In genomic region chr17:35954665-35955064, GRCm38 (mm10) we compare ENCODE assay signal across 23 mouse cellular contexts. TPM values are rescaled to one million over a fixed set of nuclear protein-coding genes. Genes with fewer than 3 reads are reported as not detected.
DNase-seq lines count a peak whose midpoint lies in the region; ATAC-seq and TF ChIP-seq lines count a peak whose summit lies in the region.
"Had no signal": no experiment of that assay in that cellular context is flagged by ENCODE, and none has a peak within 500 bp of the region (broad histone marks: within the 10 kb centered on the region; RNA-seq: fewer than 3 reads in every experiment).

No protein-coding gene starts in this region.

- no peak for TF ChIP-seq RAD21 in CH12.LX (IDR thresholded peaks at IDR 0.05; ENCODE audit: low read depth, low read length)

- H3K79me2 ChIP-seq in CH12.LX (replicated peaks; ENCODE audit: control insufficient read depth, extremely low read depth, insufficient read depth, poor library complexity, severe bottlenecking): no peaks in the 10 kb centered on the region
- no peaks in the 10 kb centered on the region for H3K79me2 ChIP-seq in myocyte (ENCODE audit: control insufficient read depth, insufficient read depth)

- TF ChIP-seq EP300 in CH12.LX (IDR thresholded peaks at IDR 0.05; ENCODE audit: low read length): no peak

- no peak overlapping the region for H3K4me3 ChIP-seq in forebrain, embryonic 11.5 days (ENCODE audit: low read depth, low read length)
- no peak overlapping the region for H3K4me3 ChIP-seq in forebrain, embryonic 10.5 days
- H3K4me3 ChIP-seq in heart, embryonic 11.5 days (ENCODE audit: low read depth, low read length): no peak overlapping the region
- H3K4me3 ChIP-seq in CH12.LX (replicated peaks in 1 of 3; ENCODE audit: low read depth in 2 of 3, low read length in 2 of 3, poor library complexity in 1 of 3): no peak overlapping the region
- no peak overlapping the region for H3K4me3 ChIP-seq in myocyte

- dilution Hi-C loops in CH12.LX (cut with MboI; ENCODE audit: extremely low pct_ligation_motif_present, extremely low pct_unique_long_range_greater_than_20kb, low sequenced_read_pairs): no loop called here

- no peaks in the 10 kb centered on the region for H3K27me3 ChIP-seq in forebrain, embryonic 11.5 days (ENCODE audit: control insufficient read depth, insufficient read depth, low read length)
- no peaks in the 10 kb centered on the region for H3K27me3 ChIP-seq in forebrain, embryonic 10.5 days (ENCODE audit: poor library complexity, severe bottlenecking)
- H3K27me3 ChIP-seq in heart, embryonic 11.5 days (ENCODE audit: control insufficient read depth, insufficient read depth, low read length): no peaks in the 10 kb centered on the region
- H3K27me3 ChIP-seq in CH12.LX (replicated peaks) (no peaks in the 10 kb centered on the region), myocyte (ENCODE audit: control insufficient read depth, insufficient read depth, insufficient read length) (no peaks in the 10 kb centered on the region)
- H3K27me3 ChIP-seq: Patski had no signal

- TF ChIP-seq POLR2A in CH12.LX (IDR thresholded peaks at IDR 0.05; ENCODE audit: low read depth, low read length) (no peak), myocyte (IDR thresholded peaks at IDR 0.05; ENCODE audit: insufficient read length, low read depth) (no peak)

- no peaks in the 10 kb centered on the region for H3K9me3 ChIP-seq in forebrain, embryonic 11.5 days (ENCODE audit: control insufficient read depth, low read length)
- no peaks in the 10 kb centered on the region for H3K9me3 ChIP-seq in forebrain, embryonic 10.5 days
- H3K9me3 ChIP-seq in heart, embryonic 11.5 days (replicated peaks; ENCODE audit: control insufficient read depth, low read length): no peaks in the 10 kb centered on the region
- H3K9me3 ChIP-seq in CH12.LX (replicated peaks; ENCODE audit: low read length): no peaks in the 10 kb centered on the region
- H3K9me3 ChIP-seq: G1E had no signal

- DNase-seq in forebrain, embryonic 11.5 days (ENCODE audit: low spot score): peak; percentile 33
- DNase-seq in forebrain, embryonic 10.5 days (ENCODE audit: extremely low spot score, low spot score): no peak
- peak; percentile 68 for DNase-seq in heart, adult 11 months
- no peak for DNase-seq in CH12.LX (ENCODE audit: extremely low read depth)
- DNase-seq in adrenal gland, adult 18-20 months (ENCODE audit: low spot score in 2 of 2): no peak
- DNase-seq in kidney, postnatal 25 days: no peak
- DNase-seq: adrenal gland, adult 2 months; adrenal gland, adult 8-10 months; adrenal gland, postnatal 10 days; adrenal gland, postnatal 14 days; adrenal gland, postnatal 25 days; adrenal gland, postnatal 36 days; B cell, adult 2 months; cerebellum, adult 11 months; cerebellum, adult 11-12 months; cerebellum, adult 18-20 months; cerebellum, adult 2 months had no signal

- no peaks in the 10 kb centered on the region for H3K4me1 ChIP-seq in forebrain, embryonic 11.5 days (replicated peaks; ENCODE audit: control insufficient read depth, insufficient read depth, low read length)
- no peaks in the 10 kb centered on the region for H3K4me1 ChIP-seq in forebrain, embryonic 10.5 days
- no peaks in the 10 kb centered on the region for H3K4me1 ChIP-seq in heart, embryonic 11.5 days (ENCODE audit: control insufficient read depth, insufficient read depth, low read length)
- no peaks in the 10 kb centered on the region for H3K4me1 ChIP-seq in CH12.LX (ENCODE audit: control insufficient read depth in 1 of 2, insufficient read depth in 2 of 2)

- ATAC-seq in forebrain, embryonic 11.5 days (replicated peaks; ENCODE audit: low FRiP score): no peak
- no peak for ATAC-seq in heart, embryonic 11.5 days (replicated peaks; ENCODE audit: insufficient number of reproducible peaks, low FRiP score, low TSS enrichment)
- ATAC-seq: activated CD4-positive, CD25-positive, alpha-beta regulatory T cell, adult 4 months; CD4-positive, CD25-positive, alpha-beta regulatory T cell, adult 4 months; Patski had no signal

- no peak for TF ChIP-seq CTCF in CH12.LX (conservative IDR thresholded peaks at IDR 0.05 in 1 of 2, IDR thresholded peaks at IDR 0.05 in 1 of 2; ENCODE audit: low read depth in 2 of 2, low read length in 2 of 2)

- in situ Hi-C loops in CH12.LX (cut with MboI; ENCODE audit: low pct_ligation_motif_present, low pct_unique_long_range_greater_than_20kb, low sequenced_read_pairs): no loop called here

- no peak overlapping the region for H3K9ac ChIP-seq in forebrain, embryonic 11.5 days (ENCODE audit: low read length)
- no peak overlapping the region for H3K9ac ChIP-seq in heart, embryonic 11.5 days (ENCODE audit: low read depth, low read length)
- no peak overlapping the region for H3K9ac ChIP-seq in CH12.LX (ENCODE audit: insufficient read depth, low read depth)

- H3K27ac ChIP-seq in forebrain, embryonic 11.5 days (ENCODE audit: low read depth, low read length): no peak overlapping the region
- H3K27ac ChIP-seq in forebrain, embryonic 10.5 days: no peak overlapping the region
- H3K27ac ChIP-seq in heart, embryonic 11.5 days (ENCODE audit: low read depth, low read length): no peak overlapping the region
- no peak overlapping the region for H3K27ac ChIP-seq in CH12.LX (ENCODE audit: insufficient read depth, low read depth)

- WGBS in forebrain, embryonic 11.5 days: 81% methylated on average over 8 of the region's 8 CpGs
- 77% methylated on average over 8 of the region's 8 CpGs for WGBS in forebrain, embryonic 10.5 days
- WGBS in heart, embryonic 11.5 days (ENCODE audit: insufficient replicate concordance): 72% methylated on average over 8 of the region's 8 CpGs

- no peak overlapping the region for H3K4me2 ChIP-seq in forebrain, embryonic 11.5 days (ENCODE audit: low read depth, low read length, severe bottlenecking)
- H3K4me2 ChIP-seq in heart, embryonic 11.5 days: no peak overlapping the region
- no peak overlapping the region for H3K4me2 ChIP-seq in CH12.LX (ENCODE audit: insufficient read depth, low read depth, poor library complexity, severe bottlenecking)
- H3K4me2 ChIP-seq in myocyte (ENCODE audit: low read depth): no peak overlapping the region

- H3ac ChIP-seq in myocyte (ENCODE audit: control insufficient read depth, insufficient read length): no peak overlapping the region

- peaks cover 22% of the 10 kb centered on the region for H3K36me3 ChIP-seq in forebrain, embryonic 11.5 days (ENCODE audit: control insufficient read depth, insufficient read depth, low read length)
- H3K36me3 ChIP-seq in forebrain, embryonic 10.5 days (replicated peaks): peaks cover 52% of the 10 kb centered on the region
- H3K36me3 ChIP-seq in heart, embryonic 11.5 days (ENCODE audit: control insufficient read depth, insufficient read depth, low read length): peaks cover 21% of the 10 kb centered on the region
- H3K36me3 ChIP-seq in CH12.LX (replicated peaks in 1 of 2; ENCODE audit: control insufficient read depth in 1 of 2, insufficient read depth in 1 of 2, low read length in 1 of 2): peaks cover 41 to 49% of the 10 kb centered on the region in 2 experiments
- peaks cover 22% of the 10 kb centered on the region for H3K36me3 ChIP-seq in myocyte (ENCODE audit: control insufficient read depth, insufficient read depth)

RNA-seq across cellular contexts. Expression of gene Abcf1, which starts 14.9 kb away (rescaled TPM):
- polyA plus RNA-seq in forebrain, embryonic 11.5 days (2014; fragmentation: Nextera tagmentation; extraction: Ambion mirVana): 108 and 122 TPM in 2 replicates
- polyA plus RNA-seq in forebrain, embryonic 10.5 days (2016; fragmentation: Nextera tagmentation; extraction: Ambion mirVana): 114 and 129 TPM in 2 replicates
- 74.2 and 91.7 TPM in 2 replicates for polyA plus RNA-seq in heart, embryonic 11.5 days (2014; fragmentation: Nextera tagmentation; extraction: Ambion mirVana)
- 110 and 136 TPM in 2 replicates for total RNA-seq in CH12.LX (2012; rRNA removed)
- 52.8 and 52.9 TPM in 2 replicates for total RNA-seq in CH12.LX (2014; rRNA removed)
- polyA plus RNA-seq in CH12.LX (2012; ENCODE audit: insufficient read length, low read depth): 290 and 352 TPM in 2 replicates
- polyA plus RNA-seq in myocyte (2012; fragmentation: generic; extraction: Trizol): 90.1 TPM
- total RNA-seq in adrenal gland, adult 18-20 months (2021): 10 to 100 TPM; 80.0 to 95.8 TPM

RNA-seq across cellular contexts. Expression of gene Gnl1, which starts 25.0 kb away (rescaled TPM):
- 46.0 and 48.4 TPM in 2 replicates for polyA plus RNA-seq in forebrain, embryonic 11.5 days (2014; fragmentation: Nextera tagmentation; extraction: Ambion mirVana)
- polyA plus RNA-seq in forebrain, embryonic 10.5 days (2016; fragmentation: Nextera tagmentation; extraction: Ambion mirVana): 66.9 and 68.8 TPM in 2 replicates
- polyA plus RNA-seq in heart, embryonic 11.5 days (2014; fragmentation: Nextera tagmentation; extraction: Ambion mirVana): 26.1 and 29.1 TPM in 2 replicates
- 24.3 and 29.0 TPM in 2 replicates for total RNA-seq in CH12.LX (2012; rRNA removed)
- total RNA-seq in CH12.LX (2014; rRNA removed): 15.9 and 18.7 TPM in 2 replicates
- polyA plus RNA-seq in CH12.LX (2012; ENCODE audit: insufficient read length, low read depth): 33.4 and 41.1 TPM in 2 replicates
- 64.1 TPM for polyA plus RNA-seq in myocyte (2012; fragmentation: generic; extraction: Trizol)
- 10 to 100 TPM; 47.9 to 55.9 TPM for total RNA-seq in adrenal gland, adult 18-20 months (2021)

RNA-seq across cellular contexts. Expression of gene Prr3, which starts 25.4 kb away (rescaled TPM):
- 50.8 and 54.4 TPM in 2 replicates for polyA plus RNA-seq in forebrain, embryonic 11.5 days (2014; fragmentation: Nextera tagmentation; extraction: Ambion mirVana)
- polyA plus RNA-seq in forebrain, embryonic 10.5 days (2016; fragmentation: Nextera tagmentation; extraction: Ambion mirVana): 45.6 and 48.3 TPM in 2 replicates
- 17.4 TPM in 2 replicates for polyA plus RNA-seq in heart, embryonic 11.5 days (2014; fragmentation: Nextera tagmentation; extraction: Ambion mirVana)
- total RNA-seq in CH12.LX (2012; rRNA removed): 5.5 and 8.3 TPM in 2 replicates
- total RNA-seq in CH12.LX (2014; rRNA removed): 2.3 and 4.0 TPM in 2 replicates
- polyA plus RNA-seq in CH12.LX (2012; ENCODE audit: insufficient read length, low read depth): 30.6 and 32.0 TPM in 2 replicates
- 14.1 TPM for polyA plus RNA-seq in myocyte (2012; fragmentation: generic; extraction: Trizol)
- 10 to 100 TPM; 17.5 to 22.8 TPM for total RNA-seq in adrenal gland, adult 18-20 months (2021)

RNA-seq across cellular contexts. Expression of gene Ppp1r10, which starts 38.4 kb away (rescaled TPM):
- polyA plus RNA-seq in forebrain, embryonic 11.5 days (2014; fragmentation: Nextera tagmentation; extraction: Ambion mirVana): 52.6 and 59.3 TPM in 2 replicates
- 60.5 and 61.5 TPM in 2 replicates for polyA plus RNA-seq in forebrain, embryonic 10.5 days (2016; fragmentation: Nextera tagmentation; extraction: Ambion mirVana)
- polyA plus RNA-seq in heart, embryonic 11.5 days (2014; fragmentation: Nextera tagmentation; extraction: Ambion mirVana): 26.9 and 27.2 TPM in 2 replicates
- total RNA-seq in CH12.LX (2012; rRNA removed) (31.6 TPM in 2 replicates), CH12.LX (2014; rRNA removed) (10.7 and 14.5 TPM in 2 replicates)
- polyA plus RNA-seq in CH12.LX (2012; ENCODE audit: insufficient read length, low read depth) (69.9 and 70.3 TPM in 2 replicates), myocyte (2012; fragmentation: generic; extraction: Trizol) (32.9 TPM)
- total RNA-seq in adrenal gland, adult 18-20 months (2021): 10 to 100 TPM; 63.7 to 98.8 TPM

RNA-seq across cellular contexts. Expression of gene Mrps18b, which starts 38.5 kb away (rescaled TPM):
- polyA plus RNA-seq in forebrain, embryonic 11.5 days (2014; fragmentation: Nextera tagmentation; extraction: Ambion mirVana): 66.1 and 66.8 TPM in 2 replicates
- polyA plus RNA-seq in forebrain, embryonic 10.5 days (2016; fragmentation: Nextera tagmentation; extraction: Ambion mirVana): 98.2 and 107 TPM in 2 replicates
- 77.7 and 83.9 TPM in 2 replicates for polyA plus RNA-seq in heart, embryonic 11.5 days (2014; fragmentation: Nextera tagmentation; extraction: Ambion mirVana)
- total RNA-seq in CH12.LX (2012; rRNA removed) (108 and 135 TPM in 2 replicates), CH12.LX (2014; rRNA removed) (135 and 148 TPM in 2 replicates)
- polyA plus RNA-seq in CH12.LX (2012; ENCODE audit: insufficient read length, low read depth) (172 and 180 TPM in 2 replicates), myocyte (2012; fragmentation: generic; extraction: Trizol) (104 TPM)
- 100 to 1,000 TPM in 1 of 2 experiments, 10 to 100 TPM in 1; 93.5 to 102 TPM for total RNA-seq in adrenal gland, adult 18-20 months (2021)

Comparison
In these comparisons a context has a peak if more than half of its experiments do, and no peak if none do; other contexts are left out.
1. DNase-seq: peak in forebrain, embryonic 11.5 days (single experiment) and heart, adult 11 months (single experiment); none in forebrain, embryonic 10.5 days (single experiment), CH12.LX (single experiment), adrenal gland, adult 18-20 months (0 of 2) and kidney, postnatal 25 days (0 of 2).